Mouse (Mus musculus): ENCODE measurements at regions not wholly inside any gene's neighbourhood (a gene's known extent, or its start where the extent isn't known, plus 50 kb on each side); places are given as distances from the start of the nearest gene placed in this dataset.

DNA sequence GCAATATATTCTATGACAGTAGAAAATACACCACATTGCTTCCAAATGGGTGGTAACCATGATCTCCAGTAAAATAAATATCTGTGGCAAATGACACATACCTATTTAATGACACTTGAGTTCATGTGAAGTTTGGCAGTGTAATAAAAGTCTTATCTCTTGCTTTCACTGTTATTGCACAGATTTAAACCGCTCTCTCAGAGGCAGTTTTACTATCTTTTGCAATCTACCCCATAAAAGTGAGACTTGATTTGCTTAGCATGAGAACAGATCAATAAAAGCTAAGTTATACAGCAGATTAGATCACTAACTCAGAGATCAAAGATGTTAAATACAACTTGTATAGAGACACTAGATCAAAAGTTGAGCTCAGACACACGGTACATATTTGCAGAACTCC is 510.2 kb downstream of the Isl1 start:
- TF ChIP-seq POLR2A (IDR thresholded peaks at IDR 0.05; ENCODE audit: extremely low read depth, insufficient read depth, low read length) (no peak), CTCF (IDR thresholded peaks at IDR 0.05; ENCODE audit: low read depth, low read length) (no peak)

Measured in liver, adult 2 months (tissue).